Mouse (Mus musculus) urinary bladder, postnatal 14 days (tissue): ENCODE data around the gene Rfx3.

Source experiments
- DNase-seq: peaks from one replicate; pipeline ENCODE4 v3.0.0; 2021; ENCODE audit warnings: low spot score

Gene Rfx3

DNA sequence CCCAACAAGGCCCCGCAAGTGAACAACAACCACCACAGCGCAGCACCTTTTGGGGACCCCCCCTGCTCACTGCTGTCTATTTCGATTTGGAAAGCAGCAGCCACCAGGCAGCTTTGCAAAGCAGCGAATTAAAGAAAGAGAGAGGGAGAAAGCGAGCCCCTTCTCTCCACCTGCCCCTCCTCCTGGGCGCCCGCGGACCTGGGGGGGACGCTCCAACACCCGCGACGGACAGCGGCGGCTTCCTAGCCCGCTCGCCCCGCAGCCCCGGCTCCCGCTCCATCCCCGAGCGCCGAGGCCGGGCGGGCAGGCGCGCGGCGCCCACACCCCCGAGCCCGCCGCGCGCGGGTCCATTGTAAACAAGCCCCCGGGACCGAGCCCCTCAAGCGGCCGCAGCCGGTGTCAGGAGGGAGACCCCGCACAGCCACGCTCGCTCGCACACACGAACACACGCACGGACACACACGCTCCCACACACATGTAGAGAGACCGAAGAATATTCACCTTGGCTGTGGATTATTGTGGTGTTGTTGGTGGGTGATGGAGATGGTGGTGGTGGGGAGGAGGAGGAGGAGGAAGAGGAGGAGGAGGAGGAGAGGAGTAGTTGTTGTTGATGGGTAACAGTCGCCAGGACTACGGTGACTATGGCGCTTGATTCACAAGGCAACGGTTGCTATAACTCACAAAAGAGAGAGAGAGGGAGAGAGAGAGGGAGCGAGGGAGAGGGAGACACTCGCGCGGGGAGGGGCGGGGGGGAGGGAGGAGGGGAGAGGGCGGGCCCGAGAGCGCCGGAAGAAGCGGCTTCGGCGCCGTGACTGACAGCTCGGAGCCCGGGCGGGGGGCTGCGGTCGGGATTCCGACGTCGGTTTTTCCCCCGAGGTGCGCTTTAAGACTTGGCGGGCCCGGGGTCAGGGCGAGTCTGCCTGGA is at the start of gene Rfx3:
Gene Rfx3 (minus strand): TSS at position 696 of the 925 bp plus-strand sequence.
- DNase-seq = peak; percentile 72

DNA sequence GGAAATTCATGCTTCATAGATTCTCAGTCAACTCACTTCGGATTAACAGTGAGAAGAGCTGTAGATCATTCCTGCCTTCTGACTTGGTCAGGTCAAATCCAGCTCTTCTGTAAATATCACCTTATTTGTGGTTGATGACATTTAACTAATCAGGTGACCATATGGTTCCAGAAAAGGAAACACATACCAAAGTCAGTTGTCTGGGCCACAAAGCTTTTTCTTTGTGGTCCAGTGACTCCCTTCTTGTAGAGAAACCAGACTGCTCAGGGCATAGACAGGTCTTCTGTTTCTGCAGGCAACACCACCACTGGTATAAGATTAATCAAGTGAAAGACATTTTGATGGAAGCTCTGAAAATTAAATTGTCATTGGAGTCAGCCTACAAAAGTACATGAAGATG is 41.1 kb upstream of the Rfx3 start:
- DNase-seq = no peak

DNA sequence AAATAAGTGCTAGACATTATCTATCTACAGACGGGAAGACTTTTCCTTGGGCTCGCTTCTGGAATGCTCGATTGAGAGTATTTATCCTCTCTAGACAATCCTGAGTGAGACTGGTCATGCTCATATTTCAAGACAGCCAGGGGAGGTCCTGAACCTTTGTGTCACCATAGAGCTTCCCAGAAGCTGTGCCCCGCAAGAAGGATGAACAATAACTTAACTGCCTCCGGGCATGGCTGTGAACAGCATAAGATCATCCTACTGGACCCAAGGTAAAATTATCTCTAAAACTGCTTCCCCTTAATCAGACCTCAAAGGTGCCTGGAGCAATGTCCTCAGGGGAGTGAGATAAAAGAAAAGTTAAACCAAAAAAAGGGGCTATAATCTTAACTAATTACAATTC is 40.6 kb upstream of the Rfx3 start:
- no peak for DNase-seq

- no peak for DNase-seq
Observed at GRCm38 (mm10) chr19:28049280-28049679, 38.3 kb upstream of the Rfx3 start.

- DNase-seq = no peak
Observed at GRCm38 (mm10) chr19:28046806-28047205, 35.8 kb upstream of the Rfx3 start.

DNA sequence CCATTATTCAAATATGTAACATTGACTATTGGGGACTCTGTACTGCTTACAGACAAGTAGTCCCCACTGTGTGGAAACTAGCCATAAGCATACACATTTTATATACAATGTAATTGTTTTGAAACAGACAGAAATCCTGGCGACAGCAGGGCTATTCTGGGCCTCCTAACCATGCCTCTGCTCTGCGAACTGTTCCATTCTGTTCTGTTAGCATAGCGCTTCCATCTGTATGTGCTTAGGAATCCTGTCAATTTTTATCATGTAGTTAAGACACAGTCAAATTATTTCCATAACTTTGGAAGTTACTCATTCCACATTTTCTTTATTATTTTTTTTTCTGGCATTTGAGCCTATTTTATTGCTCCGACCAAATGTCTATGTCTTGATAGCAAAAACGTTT is 34.0 kb upstream of the Rfx3 start:
- no peak for DNase-seq

DNA sequence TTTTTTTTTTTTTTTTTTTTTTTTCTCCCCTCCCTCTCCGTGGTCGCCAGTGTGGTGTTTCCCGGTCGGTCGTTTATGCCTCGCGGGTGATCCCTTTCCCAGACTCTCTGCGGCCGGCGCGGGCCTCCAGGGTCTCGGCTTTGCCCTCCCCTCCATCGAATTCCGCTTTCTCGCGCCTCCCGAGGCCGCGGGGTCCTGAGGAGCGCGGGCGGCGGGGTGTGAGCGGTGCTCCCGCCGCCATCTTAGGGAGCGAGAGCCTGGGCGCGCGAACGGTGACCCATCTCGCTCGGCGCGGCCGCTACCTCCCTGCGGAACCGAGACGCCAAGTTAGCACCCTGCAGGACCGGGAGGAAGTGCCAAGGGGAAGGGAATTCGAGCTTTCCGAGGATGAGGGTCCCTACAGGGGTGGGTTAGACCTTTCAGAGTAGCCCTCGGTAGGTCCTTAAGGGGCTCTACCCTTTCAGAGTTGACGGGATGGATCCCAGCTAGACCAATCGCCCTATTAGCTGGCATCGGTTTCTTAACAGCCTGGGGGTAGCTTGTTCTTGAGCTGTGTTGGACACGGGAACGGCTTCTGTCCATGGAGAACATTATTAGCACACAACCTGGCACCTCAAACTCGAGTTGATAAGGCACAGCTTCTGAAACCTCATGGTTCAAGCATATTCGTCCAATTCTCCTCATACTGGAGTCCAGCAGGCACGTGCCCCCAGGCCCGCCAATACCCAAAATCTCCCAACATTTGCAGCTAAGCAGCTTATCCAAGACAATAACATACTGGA is 943 bp upstream of the Rfx3 start:
- peak; percentile 60 for DNase-seq

DNA sequence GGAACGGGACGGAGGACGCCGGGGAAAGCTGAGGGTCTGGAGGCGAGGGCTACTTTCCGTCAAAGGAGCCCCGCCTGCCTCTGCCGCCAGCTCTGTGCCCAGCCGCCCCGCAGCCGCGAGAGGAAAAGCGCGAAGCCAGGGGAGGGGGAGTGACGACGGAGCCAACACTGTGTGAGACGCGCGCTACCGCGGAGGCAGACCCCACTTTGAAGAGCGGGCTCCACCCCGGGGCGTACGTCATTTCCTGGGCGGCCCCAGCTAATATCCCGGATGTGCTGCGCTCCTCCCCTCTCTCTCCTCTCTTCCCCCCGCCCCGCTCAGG is 391 bp upstream of the Rfx3 start:
- peak; percentile 94 for DNase-seq

DNA sequence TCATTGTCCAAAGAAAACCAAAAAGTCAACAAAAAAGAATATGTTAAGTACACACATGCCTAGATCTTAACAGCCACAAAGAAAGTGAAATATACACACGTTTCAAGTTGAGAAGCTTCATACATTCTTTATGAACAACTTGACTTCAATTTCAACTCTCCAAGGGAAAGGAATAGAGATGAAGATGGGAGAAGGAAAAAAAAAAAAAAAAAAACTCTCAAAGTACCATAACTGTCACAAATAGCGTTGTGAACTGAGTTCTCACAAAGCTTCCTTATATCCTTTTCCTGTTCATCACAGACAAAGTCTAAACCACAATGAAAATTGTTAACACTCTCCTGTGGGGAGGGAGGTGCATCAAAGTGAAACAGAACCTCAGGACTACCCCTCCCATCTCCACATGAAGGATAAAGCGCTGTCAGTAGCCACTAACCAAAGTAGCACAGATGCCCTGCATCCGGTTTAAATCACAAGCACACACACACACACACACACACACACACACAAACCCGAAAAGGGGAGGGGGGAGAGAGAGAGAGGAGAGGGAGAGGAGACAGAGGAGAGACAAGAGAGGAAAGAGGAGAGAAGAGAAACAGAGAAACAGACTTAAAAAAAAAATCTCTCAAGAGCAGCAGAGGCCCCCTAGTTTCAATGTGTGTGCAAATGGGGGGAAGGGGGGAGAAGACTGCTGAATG is 1.2 kb downstream of the Rfx3 start:
- no peak for DNase-seq

- DNase-seq = no peak
Observed at GRCm38 (mm10) chr19:28004190-28004589, 6.8 kb downstream of the Rfx3 start.

GRCm38 (mm10) chr19:28003474-28003873 is 7.5 kb downstream of the Rfx3 start:
- DNase-seq = no peak

- DNase-seq = no peak
Observed at GRCm38 (mm10) chr19:28002708-28003107, 8.3 kb downstream of the Rfx3 start.

- DNase-seq = no peak
Observed at GRCm38 (mm10) chr19:27992800-27993199, 18.2 kb downstream of the Rfx3 start.

DNA sequence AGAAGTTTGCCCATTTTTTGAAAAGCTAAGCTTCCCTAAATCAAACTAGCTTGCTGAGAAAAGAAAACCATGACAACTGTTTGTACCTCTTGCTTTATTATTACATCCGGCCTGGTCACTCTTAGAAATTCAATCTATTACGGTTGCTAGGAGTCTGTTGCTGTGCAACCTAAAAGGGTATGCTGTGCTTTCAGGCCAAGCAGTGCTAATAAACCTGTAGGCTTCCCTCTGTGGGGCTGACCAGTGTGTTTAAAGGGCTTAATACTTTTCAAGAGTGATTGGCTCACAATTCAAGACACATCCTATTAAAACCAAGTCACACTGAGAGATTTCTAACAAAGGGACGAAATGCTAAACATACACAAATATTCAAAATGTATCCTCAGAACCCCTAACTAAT is 22.2 kb downstream of the Rfx3 start:
- DNase-seq = no peak

DNA sequence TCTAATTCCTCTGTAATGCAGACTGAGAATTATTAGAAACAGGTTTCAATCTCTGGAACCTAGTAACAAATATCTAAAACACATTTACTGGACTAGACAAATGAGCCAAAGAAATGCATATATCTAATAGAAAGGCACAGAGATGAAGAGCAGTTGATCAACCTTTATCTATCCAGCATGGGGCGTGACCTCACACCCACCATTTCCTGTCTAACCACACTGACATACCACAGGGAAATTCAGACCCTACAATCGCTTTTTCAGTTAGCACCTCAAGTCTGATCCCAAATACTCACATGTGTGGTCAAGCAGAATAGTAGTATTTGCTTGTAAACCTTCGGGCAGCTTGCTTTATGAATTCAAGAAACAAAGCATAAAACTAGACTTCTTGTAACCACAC is 43.4 kb downstream of the Rfx3 start:
- DNase-seq = no peak

- no peak for DNase-seq
Observed at GRCm38 (mm10) chr19:27961271-27961670, 49.7 kb downstream of the Rfx3 start.

- DNase-seq = no peak
Observed at GRCm38 (mm10) chr19:27935453-27935852, 75.5 kb downstream of the Rfx3 start.

GRCm38 (mm10) chr19:27931136-27931535 is 79.8 kb downstream of the Rfx3 start:
- no peak for DNase-seq

- DNase-seq = no peak
Observed at GRCm38 (mm10) chr19:27926378-27926777, 84.6 kb downstream of the Rfx3 start.

GRCm38 (mm10) chr19:27919040-27919439 is 91.9 kb downstream of the Rfx3 start:
- no peak for DNase-seq

DNA sequence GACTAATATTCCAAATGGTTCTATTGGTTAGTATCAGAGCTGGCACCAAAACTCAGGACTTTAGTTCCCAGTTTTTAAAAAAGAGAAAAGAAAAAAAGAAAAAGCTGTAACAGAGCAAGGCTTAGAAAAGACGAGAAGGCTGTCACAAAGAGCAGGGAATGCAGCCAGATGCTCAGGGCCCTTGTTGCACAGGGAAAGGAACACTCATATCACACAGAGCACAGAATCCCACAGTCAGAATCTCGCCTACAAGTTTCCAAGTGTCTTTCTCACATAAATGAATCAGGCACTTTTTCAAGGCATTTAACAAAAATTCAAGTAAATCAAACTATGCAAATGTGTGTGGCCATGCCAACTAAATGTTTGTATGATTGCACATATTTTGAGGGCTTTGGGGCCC is 94.5 kb downstream of the Rfx3 start:
- DNase-seq = no peak

- DNase-seq = no peak
Observed at GRCm38 (mm10) chr19:27906976-27907375, 104.0 kb downstream of the Rfx3 start.

- no peak for DNase-seq
Observed at GRCm38 (mm10) chr19:27905976-27906375, 105.0 kb downstream of the Rfx3 start.
